Mouse (Mus musculus): ENCODE measurements around the gene Vsig8. TPM values are rescaled to one million over a fixed set of nuclear protein-coding genes. Genes with fewer than 3 reads are reported as not detected.

The Vsig8 gene
- total and polyA plus RNA-seq, 2 experiments from 2014 or later, result 0.11 to 1.3 TPM

- no peak for TF ChIP-seq CTCF (IDR thresholded peaks at IDR 0.05)
- H3K9ac ChIP-seq (replicated peaks; ENCODE audit: low read length, poor library complexity, severe bottlenecking), result no peak overlapping the region
- H3K27ac ChIP-seq (ENCODE audit: low read depth, low read length), result no peak overlapping the region
- DNase-seq (ENCODE audit: low spot score), result no peak
- H3K27me3 ChIP-seq (ENCODE audit: insufficient read depth, low read length), result no peaks in the 10 kb centered on the region
- ATAC-seq (ENCODE audit: low FRiP score), result no peak
- 30% methylated on average over 13 of the region's 13 CpGs for WGBS
- H3K4me1 ChIP-seq (ENCODE audit: insufficient read depth, low read length), result no peaks in the 10 kb centered on the region
- H3K36me3 ChIP-seq (ENCODE audit: insufficient read depth, low read length), result no peaks in the 10 kb centered on the region
- no peak overlapping the region for H3K4me2 ChIP-seq (ENCODE audit: low read depth, low read length, poor library complexity, severe bottlenecking)
- H3K9me3 ChIP-seq (ENCODE audit: low read length), result no peaks in the 10 kb centered on the region
- H3K4me3 ChIP-seq (ENCODE audit: low read depth, low read length), result no peak overlapping the region
Measured at GRCm38 (mm10) chr1:172510421-172510972, 45.2 kb upstream of the Vsig8 start.

- H3K9ac ChIP-seq (replicated peaks; ENCODE audit: low read length, poor library complexity, severe bottlenecking), result no peak overlapping the region
- H3K4me2 ChIP-seq (ENCODE audit: low read depth, low read length, poor library complexity, severe bottlenecking), result peak overlapping the region; percentile 3; the same call in 1 of the 2 replicates
- DNase-seq (ENCODE audit: low spot score) (no peak), ATAC-seq (ENCODE audit: low FRiP score) (no peak)
- no peaks in the 10 kb centered on the region; the same call in 1 of the 2 replicates for H3K9me3 ChIP-seq (ENCODE audit: low read length)
- 34% methylated on average over 13 of the region's 13 CpGs for WGBS
- TF ChIP-seq CTCF (IDR thresholded peaks at IDR 0.05), result peak; percentile 48
- H3K4me3 ChIP-seq (ENCODE audit: low read depth, low read length), result no peak overlapping the region
- no peak overlapping the region for H3K27ac ChIP-seq (ENCODE audit: low read depth, low read length)
- no peaks in the 10 kb centered on the region for H3K27me3 ChIP-seq (ENCODE audit: insufficient read depth, low read length)
- no peaks in the 10 kb centered on the region for H3K36me3 ChIP-seq (ENCODE audit: insufficient read depth, low read length)
- no peaks in the 10 kb centered on the region for H3K4me1 ChIP-seq (ENCODE audit: insufficient read depth, low read length)
Measured at GRCm38 (mm10) chr1:172512962-172513361, 42.8 kb upstream of the Vsig8 start.

DNA sequence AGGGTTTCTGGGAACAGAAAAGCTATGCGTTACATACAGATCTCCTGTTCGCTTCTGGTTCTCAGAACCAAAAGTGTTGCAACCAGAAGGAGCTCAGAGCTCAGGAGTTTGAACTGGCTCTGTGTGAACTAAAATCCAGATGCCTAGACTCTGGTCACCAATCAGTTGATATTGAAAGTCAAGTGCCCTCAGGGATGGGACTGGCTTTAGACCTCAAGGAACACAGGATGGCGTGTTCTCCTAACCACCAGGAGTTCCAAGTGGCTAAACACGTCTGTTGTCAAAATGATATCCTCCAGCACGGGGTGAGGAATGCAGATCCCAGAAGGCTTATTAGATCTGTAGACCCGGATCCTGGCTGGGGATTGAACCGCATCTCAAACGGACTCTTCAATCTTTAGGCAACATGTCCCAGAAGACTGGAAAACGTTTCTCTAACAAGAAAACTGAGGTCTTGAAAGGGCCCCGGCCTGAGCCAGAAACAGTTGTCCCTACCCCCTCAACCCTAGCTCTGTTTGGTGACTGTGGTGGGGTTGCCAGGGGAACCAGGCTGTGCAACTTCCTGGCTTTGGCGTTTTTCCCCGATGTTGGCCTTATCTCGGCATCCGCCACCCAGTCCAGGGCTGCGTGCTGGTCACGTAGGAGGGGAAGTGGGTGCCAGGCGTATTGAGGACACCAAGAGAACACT, 42.1 kb upstream of the Vsig8 start:
- Histone ChIP-seq H3K27ac (ENCODE audit: low read depth, low read length) (no peak overlapping the region), H3K27me3 (ENCODE audit: insufficient read depth, low read length) (no peaks in the 10 kb centered on the region), H3K4me3 (ENCODE audit: low read depth, low read length) (no peak overlapping the region), H3K4me2 (ENCODE audit: low read depth, low read length, poor library complexity, severe bottlenecking) (no peak overlapping the region), H3K9me3 (ENCODE audit: low read length) (no peaks in the 10 kb centered on the region; the same call in 1 of the 2 replicates), H3K9ac (replicated peaks; ENCODE audit: low read length, poor library complexity, severe bottlenecking) (no peak overlapping the region), H3K36me3 (ENCODE audit: insufficient read depth, low read length) (no peaks in the 10 kb centered on the region), H3K4me1 (ENCODE audit: insufficient read depth, low read length) (no peaks in the 10 kb centered on the region)
- 71% methylated on average over 17 of the region's 17 CpGs for WGBS
- DNase-seq (ENCODE audit: low spot score) (no peak), ATAC-seq (ENCODE audit: low FRiP score) (no peak)
- TF ChIP-seq CTCF (IDR thresholded peaks at IDR 0.05), result no peak

- ATAC-seq (ENCODE audit: low FRiP score) (no peak), DNase-seq (ENCODE audit: low spot score) (no peak)
- Histone ChIP-seq H3K27me3 (ENCODE audit: insufficient read depth, low read length) (no peaks in the 10 kb centered on the region), H3K27ac (ENCODE audit: low read depth, low read length) (no peak overlapping the region), H3K9me3 (ENCODE audit: low read length) (no peaks in the 10 kb centered on the region; the same call in 1 of the 2 replicates), H3K9ac (replicated peaks; ENCODE audit: low read length, poor library complexity, severe bottlenecking) (no peak overlapping the region), H3K36me3 (ENCODE audit: insufficient read depth, low read length) (no peaks in the 10 kb centered on the region), H3K4me2 (ENCODE audit: low read depth, low read length, poor library complexity, severe bottlenecking) (no peak overlapping the region), H3K4me1 (ENCODE audit: insufficient read depth, low read length) (no peaks in the 10 kb centered on the region), H3K4me3 (ENCODE audit: low read depth, low read length) (no peak overlapping the region)
- WGBS, result 74% methylated on average over 4 of the region's 4 CpGs
- no peak for TF ChIP-seq CTCF (IDR thresholded peaks at IDR 0.05)
Measured at GRCm38 (mm10) chr1:172514213-172514529, 41.6 kb upstream of the Vsig8 start.

GRCm38 (mm10) chr1:172514551-172515268, 41.0 kb upstream of the Vsig8 start:
- H3K27me3 ChIP-seq (ENCODE audit: insufficient read depth, low read length), result no peaks in the 10 kb centered on the region

GRCm38 (mm10) chr1:172515396-172515795, 40.3 kb upstream of the Vsig8 start:
- H3K27ac ChIP-seq (ENCODE audit: low read depth, low read length), result no peak overlapping the region
- no peaks in the 10 kb centered on the region for H3K27me3 ChIP-seq (ENCODE audit: insufficient read depth, low read length)
- ATAC-seq (ENCODE audit: low FRiP score) (no peak), DNase-seq (ENCODE audit: low spot score) (no peak)
- no peak overlapping the region for H3K4me3 ChIP-seq (ENCODE audit: low read depth, low read length)
- WGBS, result 63% methylated on average over 1 of the region's 1 CpGs
- H3K9ac ChIP-seq (replicated peaks; ENCODE audit: low read length, poor library complexity, severe bottlenecking), result no peak overlapping the region
- H3K36me3 ChIP-seq (ENCODE audit: insufficient read depth, low read length), result no peaks in the 10 kb centered on the region
- H3K4me2 ChIP-seq (ENCODE audit: low read depth, low read length, poor library complexity, severe bottlenecking), result no peak overlapping the region
- H3K4me1 ChIP-seq (ENCODE audit: insufficient read depth, low read length), result no peaks in the 10 kb centered on the region; the same call in 1 of the 2 replicates
- no peak for TF ChIP-seq CTCF (IDR thresholded peaks at IDR 0.05)
- no peaks in the 10 kb centered on the region; the same call in 1 of the 2 replicates for H3K9me3 ChIP-seq (ENCODE audit: low read length)

More at GRCm38 (mm10) chr1:172514551-172515268, 41.0 kb upstream of the Vsig8 start:
- H3K36me3 ChIP-seq (ENCODE audit: insufficient read depth, low read length), result no peaks in the 10 kb centered on the region
- H3K9ac ChIP-seq (replicated peaks; ENCODE audit: low read length, poor library complexity, severe bottlenecking), result no peak overlapping the region
- ATAC-seq (ENCODE audit: low FRiP score) (no peak), DNase-seq (ENCODE audit: low spot score) (no peak)
- H3K4me1 ChIP-seq (ENCODE audit: insufficient read depth, low read length), result no peaks in the 10 kb centered on the region
- no peak for TF ChIP-seq CTCF (IDR thresholded peaks at IDR 0.05)
- no peaks in the 10 kb centered on the region; the same call in 1 of the 2 replicates for H3K9me3 ChIP-seq (ENCODE audit: low read length)
- H3K27ac ChIP-seq (ENCODE audit: low read depth, low read length), result no peak overlapping the region
- H3K4me2 ChIP-seq (ENCODE audit: low read depth, low read length, poor library complexity, severe bottlenecking), result no peak overlapping the region
- 81% methylated on average over 7 of the region's 7 CpGs for WGBS
- H3K4me3 ChIP-seq (ENCODE audit: low read depth, low read length), result no peak overlapping the region
